Mouse (Mus musculus): ENCODE data around the gene H2al1e.
"Not testable (repeated sequence)": the region's sequence is repeated elsewhere in the genome, so short reads cannot be mapped to it uniquely, and the experiment has no call there.

- TF ChIP-seq CTCF (IDR thresholded peaks at IDR 0.05); POLR2A (IDR thresholded peaks at IDR 0.05; ENCODE audit: insufficient read depth, low read depth, low read length): not testable (repeated sequence)
These were observed 6.4 kb upstream of the H2al1e start, which contains the start of gene H2al1c for GRCm38 (mm10) chrX:11305355-11305754.

Data from heart, adult 2 months (tissue).